Mouse (Mus musculus): Measurements from ENCODE around the gene Uggt2.

Gene Uggt2

DNA sequence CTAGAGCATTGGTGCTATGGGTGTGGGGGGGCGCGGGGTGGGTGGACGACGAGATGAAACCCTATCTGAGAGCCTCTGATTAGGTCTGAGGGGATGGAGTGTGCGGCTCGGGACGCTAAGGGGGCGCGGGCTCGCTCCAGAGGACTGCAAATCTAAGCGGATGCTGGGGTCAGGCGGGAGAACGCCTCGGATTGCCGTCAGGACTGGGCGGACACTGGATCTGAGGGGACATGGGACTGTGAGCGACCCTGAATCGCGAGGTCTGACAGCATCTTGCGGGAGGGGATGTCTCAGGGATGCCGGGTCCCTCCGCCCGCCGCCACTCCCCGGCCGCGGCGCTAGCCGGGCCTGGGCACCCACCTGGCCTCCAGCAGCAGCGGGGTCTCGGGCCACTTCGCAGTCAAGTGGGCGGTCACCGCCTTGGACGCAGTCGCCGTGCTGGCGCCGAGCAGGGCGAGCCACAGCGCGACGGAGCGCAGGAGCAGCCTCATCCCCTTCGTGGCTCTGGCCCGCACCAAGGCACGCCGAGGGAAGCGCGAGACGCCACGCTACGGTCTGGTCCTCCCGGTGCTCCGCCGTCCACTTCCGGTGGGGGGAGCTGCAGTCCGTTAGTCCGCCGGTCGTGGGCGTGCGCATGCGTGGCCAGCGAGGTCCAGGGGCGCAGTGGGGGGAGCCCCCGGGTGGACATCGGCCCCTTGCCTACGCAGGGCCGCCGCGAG is at the start of gene Uggt2:
Gene Uggt2, minus strand, starts transcription at position 580 of the 719 bp plus-strand sequence.
- DNase-seq = peak; percentile 97 to 98

DNA sequence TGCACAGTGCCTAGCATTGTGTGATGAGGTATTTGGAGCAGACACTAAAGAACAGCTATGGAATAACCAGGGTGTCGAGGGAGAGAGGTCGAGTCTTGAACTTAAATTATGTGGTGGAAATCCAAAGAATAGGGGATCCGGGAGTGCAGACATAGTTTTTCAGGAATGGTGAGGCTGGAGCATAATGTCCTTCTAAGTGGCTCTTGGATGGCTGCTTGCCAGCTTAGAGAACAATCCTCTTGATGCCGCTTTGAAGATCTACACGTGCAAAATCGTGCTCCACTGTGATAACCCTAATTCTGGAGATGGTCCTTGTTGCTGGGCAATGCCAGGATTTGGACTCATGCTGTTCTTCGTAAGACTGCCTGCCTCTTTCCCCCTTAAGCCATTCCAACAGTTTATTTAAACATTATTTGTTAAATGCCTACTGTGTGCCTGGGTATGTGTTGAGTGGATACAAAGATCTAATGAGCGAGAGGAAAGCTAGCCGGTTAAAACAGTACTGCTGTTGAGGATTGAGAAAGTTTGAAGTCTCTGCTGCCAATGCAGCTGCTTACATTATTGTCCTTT is 40.2 kb upstream of the Uggt2 start:
- DNase-seq = peak; percentile 38 to 45

DNA sequence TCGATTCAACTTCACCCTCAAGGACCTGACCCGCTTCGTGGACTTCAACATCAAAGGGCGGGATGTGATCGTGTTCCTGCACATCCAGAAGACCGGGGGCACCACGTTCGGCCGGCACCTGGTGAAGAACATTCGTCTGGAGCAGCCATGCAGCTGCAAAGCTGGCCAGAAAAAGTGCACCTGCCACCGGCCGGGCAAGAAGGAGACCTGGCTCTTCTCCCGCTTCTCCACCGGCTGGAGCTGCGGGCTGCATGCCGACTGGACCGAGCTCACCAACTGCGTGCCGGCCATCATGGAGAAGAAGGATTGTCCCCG is 39.5 kb upstream of the Uggt2 start:
- DNase-seq = peak; percentile 62 to 65

DNA sequence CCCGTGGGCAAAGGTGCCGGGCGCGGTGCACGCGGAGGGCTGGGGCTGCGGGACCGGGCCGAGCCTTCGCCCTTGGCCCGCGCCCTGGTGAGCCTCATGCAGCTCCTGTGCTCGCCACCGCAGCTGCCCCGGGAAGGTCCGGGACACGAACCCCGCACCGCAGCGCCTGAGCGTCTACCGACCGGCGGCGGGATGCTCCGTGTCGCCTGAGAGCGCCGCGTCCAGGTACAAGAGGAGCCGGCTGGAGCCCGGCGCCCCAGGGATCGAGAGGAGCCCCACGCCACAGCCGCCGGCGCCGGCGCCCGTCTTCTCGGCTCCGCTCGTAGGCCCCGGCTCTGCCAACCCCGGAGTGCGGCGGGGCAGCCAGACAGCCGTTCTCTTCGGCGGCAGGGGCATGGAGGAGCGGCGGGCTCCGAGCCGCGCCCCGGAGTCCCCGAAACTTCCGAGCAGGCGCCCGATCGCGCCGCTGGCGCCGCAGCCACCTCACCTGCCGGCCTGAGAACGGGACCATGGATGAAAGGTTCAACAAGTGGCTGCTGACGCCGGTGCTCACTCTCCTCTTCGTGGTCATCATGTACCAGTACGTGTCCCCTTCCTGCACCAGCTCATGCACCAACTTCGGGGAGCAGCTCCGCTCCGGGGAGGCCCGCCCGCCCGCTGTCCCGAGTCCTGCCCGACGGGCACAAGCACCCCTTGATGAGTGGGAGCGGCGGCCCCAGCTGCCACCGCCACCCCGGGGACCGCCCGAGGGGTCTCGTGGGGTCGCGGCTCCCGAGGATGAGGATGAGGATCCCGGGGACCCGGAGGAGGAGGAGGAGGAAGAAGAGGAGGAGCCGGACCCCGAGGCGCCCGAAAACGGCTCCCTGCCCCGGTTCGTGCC is 38.9 kb upstream of the Uggt2 start, which contains the start of gene Hs6st3:
Gene Hs6st3, plus strand, starts transcription at position 436 of the 880 bp plus-strand sequence.
- peak; percentile 60 to 62 for DNase-seq

DNA sequence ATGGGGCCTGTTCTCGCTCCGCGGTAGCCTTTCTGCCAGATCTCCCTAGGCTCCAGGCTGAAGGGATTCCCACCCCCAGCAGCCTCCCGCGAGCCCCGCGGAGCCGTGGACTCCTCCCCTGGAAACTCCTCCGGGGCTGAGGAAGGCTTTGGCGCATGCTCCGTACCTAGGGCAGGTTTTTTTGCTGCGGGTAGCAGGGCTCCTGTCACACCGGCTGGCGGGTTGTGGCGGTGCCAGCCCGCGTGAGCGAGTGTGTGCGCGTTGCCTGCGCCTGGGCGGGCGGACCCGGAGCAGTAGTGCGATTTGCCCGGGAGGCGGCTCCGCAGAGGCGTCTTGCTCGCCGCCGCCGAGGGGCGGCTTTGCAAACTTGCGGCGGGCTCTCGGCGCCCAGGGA is 38.3 kb upstream of the Uggt2 start:
- peak; percentile 92 to 95 for DNase-seq

DNA sequence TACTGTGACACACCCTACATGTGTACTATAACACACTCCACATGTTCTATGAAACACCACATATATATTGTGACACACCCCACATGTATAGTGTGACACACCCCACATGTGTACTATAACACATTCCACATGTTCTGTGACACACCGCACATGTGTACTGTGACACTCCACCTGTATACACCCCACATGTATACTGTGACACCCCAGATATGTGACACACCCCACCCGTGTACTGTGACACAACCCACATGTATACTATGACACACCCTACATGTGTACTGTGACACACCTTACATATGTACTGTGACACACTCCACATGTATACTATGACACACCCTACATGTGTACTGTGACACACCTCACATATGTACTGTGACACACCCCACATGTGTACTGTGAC is 28.1 kb upstream of the Uggt2 start:
- DNase-seq = no peak

DNA sequence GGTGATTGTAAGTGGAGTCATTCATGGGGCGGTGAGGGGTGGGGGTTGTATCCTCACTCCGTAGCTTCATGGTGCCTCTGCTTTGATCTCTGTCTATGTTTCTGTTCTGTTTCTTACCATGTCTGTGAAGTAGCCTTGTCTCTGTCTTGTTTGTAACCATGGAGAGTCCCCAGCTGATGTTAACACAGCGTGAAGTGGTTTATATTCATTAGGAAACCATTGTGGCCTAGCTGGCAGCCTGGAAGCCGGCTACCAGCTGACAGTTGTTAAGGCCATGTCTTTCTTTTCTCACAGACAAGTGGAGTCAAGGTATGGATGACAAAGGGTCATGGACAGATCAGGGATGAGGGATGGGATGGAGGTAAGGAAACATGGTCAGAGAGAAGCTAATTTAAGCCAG is 26.6 kb upstream of the Uggt2 start:
- DNase-seq = no peak

DNA sequence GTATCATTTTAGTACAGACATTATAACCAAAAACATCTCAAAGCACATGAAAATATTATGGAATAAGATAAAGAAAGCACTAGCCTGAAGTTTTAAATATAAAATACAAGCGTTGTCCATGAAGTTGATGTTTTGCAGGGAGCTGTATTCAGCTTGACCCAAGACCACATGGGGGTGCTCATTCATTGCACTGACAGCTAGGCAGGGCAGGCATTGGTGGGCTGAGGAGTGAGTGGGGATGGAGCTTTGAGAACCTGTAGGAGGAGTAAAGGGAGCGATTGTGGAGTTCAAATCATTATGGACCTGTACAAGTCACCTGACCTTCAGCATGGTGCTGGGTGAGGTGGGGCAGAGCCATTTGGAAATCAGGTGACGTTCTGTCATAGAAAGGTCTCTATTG is 24.8 kb upstream of the Uggt2 start:
- peak; percentile 72 to 76 for DNase-seq

DNA sequence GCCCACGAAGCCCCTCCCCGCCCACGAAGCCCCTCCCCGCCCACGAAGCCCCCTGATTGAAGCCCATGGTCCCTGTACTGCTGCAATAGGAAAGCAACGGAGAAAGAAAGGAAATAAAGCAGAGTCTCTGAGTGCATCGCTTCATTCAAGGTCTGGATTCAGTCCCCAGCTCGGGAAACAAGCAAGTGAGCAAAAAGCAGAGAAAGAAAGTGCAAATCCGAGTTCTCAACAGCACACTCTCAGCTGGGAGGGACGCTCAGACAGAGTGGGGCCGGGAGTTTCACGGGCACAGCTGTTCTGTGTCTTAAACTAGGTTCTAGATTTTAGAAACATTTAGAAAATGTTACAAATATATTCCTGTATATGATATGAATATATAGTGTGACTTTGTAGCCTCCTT is 24.4 kb upstream of the Uggt2 start:
- no peak for DNase-seq

DNA sequence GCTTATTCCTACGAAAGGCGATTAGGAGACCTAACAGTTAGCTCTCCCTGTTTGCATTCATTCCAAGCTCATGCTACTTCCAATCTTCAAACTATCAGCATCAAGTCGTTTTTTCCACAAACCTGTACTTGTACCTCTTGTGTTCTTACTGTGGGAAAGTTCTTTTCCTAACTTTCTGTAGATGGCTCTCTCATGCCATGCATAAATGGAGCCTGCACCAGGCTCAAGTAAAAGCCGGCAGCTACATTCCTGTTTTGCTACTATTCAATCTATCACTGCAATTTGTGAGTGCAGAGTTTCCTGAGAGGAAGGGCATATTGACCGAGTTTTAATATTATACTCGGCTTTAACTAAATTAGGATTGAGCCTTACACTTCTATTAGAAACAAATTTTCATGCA is 13.3 kb upstream of the Uggt2 start:
- no peak for DNase-seq

DNA sequence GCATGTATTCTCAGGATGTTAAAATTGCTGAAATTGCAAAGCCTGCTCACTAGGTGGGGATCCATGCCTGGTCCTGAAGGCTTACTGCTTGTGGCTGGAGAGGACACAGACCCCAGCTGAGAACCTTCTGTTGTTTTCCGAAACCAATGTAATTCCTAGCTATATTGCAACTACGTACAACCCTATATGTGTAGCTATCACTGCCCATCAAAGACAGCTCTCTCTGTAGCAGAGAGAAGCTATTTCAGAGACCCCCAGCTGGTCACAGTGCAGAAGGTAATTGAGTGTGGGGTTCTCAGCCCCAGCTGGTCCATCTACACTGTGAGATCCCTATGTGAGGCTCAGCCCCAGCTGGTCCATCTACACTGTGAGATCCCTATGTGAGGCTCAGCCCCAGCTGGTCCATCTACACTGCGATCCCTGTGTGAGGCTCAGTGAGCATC is 10.6 kb upstream of the Uggt2 start:
- DNase-seq = peak; percentile 54 to 63

DNA sequence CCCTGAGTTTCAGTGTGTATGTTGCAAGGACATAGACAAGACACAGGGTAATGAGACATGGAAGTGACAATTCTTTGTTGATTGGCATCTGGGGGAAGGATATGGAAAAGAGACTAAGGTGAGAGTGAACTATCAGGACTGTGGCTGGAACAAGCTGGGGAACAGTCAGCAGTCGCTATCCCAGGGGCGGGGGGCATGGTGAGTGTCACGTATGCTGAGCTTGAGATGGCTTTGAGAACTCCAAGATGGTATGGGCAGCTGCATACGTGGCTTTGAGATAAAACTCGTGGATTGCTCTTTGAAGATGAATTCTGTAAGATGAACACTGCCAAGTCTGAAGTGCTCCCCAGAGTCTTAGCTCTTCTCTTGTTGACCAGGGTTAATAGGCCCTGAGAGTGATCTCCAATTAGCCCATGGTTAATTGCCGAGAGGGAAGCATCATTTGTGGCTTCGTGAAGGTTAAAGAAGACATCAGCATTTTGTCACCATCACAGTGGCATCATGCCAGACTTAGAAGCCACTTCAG is 9.6 kb upstream of the Uggt2 start:
- DNase-seq = peak in 1 of 2 experiments; percentile 16

DNA sequence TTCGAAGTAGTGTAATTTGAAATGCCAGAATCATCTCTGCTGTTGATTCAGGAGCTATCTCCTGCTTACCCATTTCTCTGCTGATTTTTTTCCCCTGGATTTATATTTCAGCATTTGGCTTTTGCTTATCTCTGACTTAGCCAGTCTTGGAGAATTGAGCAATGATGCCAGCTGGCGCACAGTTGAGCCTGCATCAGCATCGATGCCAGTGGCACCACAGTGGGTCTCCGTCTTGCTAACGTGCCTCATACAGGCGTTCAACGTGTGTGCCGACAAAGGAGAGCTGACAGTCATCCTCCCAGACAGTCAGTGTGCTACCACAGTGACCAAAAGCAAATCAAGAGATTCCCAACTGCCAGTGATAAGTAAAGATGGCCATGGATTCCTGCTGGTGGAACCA is 8.4 kb upstream of the Uggt2 start:
- DNase-seq = peak; percentile 90

DNA sequence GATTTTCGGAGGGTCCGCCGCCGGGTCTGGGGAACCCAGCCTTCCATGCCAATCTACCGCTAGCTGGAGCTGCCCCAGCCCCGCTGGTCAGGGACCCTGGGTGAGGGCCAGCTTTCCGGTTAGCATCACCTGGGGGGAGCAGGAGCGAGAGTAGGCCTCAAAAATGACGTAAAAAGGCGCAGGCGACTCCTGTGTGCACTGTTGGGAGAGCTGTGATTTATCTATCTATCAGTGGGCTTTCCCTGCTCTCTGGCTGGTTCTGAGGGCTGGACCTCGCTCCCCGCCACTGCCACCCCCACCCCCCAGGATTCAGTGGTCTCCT is 301 bp upstream of the Uggt2 start:
- DNase-seq = no peak

DNA sequence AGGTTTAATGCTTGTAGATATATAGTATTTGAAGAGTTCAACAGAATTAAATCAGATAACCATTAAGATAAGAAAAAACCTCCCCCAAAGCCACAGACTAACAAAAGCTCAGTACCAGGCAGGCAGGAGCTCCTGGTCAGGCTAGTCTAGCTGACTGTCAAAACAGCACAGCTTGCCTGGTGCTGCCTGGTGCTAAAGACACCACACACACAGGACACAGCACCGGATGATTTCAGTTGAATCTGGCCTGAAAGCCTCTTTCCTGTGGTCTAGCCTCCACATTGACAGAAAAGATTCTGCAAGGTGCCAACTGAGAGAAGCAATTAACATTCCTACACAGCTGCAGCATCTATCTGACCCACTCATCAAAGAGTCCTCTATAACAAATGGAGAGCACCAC is 37.4 kb downstream of the Uggt2 start:
- DNase-seq = no peak

DNA sequence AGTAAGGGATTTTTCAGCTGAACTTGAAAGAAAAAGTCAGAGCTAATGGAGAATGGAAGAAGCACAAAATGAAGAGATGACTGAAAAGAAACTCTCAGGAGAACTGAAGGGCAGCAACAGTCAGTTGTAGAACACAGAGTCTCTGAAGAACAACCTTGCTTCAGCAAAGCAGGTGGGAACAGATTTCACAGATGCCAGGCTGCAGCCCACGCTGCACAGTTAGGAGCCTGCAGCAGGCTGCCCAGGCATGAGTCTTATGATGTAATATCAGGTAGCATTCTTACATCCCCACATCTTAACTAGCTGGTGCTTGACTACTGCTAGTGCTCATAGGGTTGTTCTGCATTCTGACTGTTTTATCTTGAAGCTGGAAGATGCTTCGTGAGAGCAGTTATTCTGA is 38.5 kb downstream of the Uggt2 start:
- DNase-seq = no peak

DNA sequence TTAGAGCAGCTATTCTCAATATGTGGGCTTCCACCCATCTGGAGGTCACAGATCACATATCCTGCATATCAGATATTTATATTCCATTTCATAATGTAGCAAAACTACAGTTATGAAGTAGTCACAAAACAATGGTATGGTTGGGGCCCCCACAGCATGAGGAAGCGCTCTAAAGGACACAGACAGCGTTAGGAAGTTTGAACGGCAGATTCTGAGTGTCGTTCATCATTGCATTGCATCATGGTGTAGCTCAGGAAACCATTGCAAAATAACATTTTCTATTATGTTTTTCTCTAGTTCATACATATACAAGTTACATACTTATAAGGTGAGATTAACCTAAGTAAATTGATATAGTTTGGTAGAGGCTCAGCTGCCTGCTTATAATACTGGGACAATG is 42.2 kb downstream of the Uggt2 start:
- DNase-seq = no peak

DNA sequence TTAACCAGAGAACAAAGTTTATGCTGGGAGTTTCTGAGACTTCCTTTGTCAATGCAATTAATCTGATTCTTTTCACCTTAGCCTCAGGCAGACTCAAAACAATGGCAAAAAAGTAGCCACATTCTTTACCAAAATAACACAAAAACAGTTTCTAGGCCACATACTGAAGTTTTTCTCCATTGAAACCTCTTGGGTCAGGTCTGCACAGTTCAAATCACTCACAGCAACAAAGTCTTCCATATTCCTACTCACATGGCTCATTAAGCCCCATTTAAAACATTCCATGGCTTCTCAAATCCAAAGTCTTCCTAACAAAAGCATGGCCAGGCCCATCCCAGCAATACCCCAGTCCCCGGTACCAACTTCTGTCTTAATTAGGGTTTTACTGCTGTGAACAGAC is 46.3 kb downstream of the Uggt2 start:
- DNase-seq = no peak

DNA sequence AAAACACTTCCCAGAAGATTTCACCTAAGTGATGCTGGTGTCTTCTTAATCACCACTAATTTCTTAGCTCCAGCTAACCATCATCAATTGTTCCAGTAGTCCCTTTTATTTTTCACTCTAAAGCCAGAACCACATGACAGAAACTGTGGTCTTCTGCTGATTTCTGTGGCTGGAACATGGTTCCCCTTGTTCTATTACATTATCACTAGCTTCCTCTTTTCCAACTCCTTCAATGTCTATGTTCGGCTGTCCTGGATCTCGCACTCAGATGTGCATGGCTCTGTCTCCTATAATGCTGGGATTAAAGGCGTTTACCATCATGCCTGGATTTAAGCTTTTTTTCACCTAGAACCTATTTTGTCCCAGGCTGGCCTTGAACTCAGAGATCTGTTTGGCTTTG is 46.9 kb downstream of the Uggt2 start:
- DNase-seq = no peak

DNA sequence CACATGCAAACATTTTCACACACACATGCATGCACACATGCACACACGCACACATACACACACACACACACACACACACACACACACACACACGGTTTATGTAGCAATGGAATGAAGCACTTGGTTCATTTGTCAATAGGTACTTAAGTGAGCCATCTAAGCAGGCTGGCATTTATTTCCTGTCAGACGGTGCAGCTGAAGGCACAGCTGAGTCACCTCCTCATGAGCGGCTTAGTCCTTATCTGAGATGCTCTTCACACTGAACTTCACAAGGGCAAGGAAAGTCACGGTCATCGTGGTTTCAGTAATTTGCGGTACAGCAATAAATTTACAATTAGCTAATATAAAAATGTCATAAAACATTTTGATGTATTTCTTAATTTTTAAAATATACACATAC is 55.5 kb downstream of the Uggt2 start:
- DNase-seq = no peak

DNA sequence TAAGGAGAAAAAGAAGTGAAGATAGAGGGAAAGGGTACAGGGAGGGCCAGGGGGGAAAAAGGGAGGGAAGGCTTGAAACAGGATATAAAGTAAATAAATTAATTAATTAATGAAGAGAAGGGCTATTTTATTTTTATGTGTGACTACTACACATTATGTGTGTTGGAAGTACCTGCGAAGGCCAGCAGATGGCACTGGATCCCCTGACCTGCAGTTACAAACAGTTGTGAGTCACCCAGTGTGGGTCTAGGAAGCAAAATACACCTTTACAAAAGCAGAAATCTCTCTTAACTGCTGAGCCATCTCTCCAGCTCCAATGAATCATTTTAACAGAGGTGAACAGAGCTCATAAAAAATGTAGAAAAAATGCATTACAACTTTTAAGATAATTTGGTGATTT is 59.0 kb downstream of the Uggt2 start:
- DNase-seq = peak; percentile 75 to 80

DNA sequence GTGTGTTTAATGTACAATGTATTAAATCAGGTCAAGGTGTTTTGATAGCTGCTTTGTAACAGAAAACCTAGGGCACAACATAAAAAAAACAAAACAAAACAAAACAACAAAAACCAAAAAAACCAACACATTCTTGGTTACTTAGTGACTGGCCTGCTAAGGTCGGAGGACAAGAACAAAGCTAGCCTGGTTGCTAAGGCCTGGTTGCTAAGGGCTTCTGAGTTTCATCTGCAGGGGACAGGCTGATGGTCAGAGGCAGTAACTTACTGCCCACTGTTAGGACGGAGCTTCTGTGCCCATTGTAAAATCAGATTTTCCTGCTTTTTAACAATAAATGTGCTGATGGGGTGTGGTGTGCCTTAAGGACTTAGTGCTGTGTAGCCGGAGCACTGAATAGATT is 61.5 kb downstream of the Uggt2 start:
- DNase-seq = no peak

DNA sequence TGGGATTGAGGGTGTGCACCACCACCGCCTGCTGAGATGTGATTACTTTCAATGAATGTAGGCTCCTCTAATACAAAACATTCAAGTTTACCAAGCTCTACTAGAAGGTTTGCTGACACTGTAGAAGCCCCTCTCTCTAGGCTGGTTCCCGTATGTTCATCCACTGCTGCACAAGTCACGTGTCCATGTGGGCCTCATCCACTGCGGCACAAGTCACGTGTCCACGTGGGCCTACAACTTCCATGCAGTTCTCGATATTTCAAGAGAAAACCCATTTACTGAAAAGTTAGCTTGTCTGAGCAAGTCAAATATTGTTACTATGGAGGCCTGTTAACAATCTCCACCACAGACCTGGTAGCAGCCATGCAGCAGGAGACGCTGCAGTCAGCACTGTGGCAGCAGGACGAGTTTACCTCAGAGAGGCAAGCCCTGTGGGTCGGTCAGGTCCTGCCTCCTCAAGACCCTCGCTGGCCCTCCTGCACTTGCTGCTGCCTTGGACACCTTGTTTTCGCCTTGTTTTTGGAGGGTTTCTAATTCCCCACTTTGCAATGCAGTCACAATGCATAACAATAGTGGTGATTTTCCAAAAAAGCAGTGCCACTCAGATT is 62.0 kb downstream of the Uggt2 start:
- DNase-seq = no peak

Data from cerebellum, postnatal 14 days (tissue).